Mouse (Mus musculus): ENCODE results near the gene Usp15. TPM values are rescaled to one million over a fixed set of nuclear protein-coding genes. Genes with fewer than 3 reads are reported as not detected.

The Usp15 gene
- total RNA-seq, 2 experiments from 2014 or later: 90.2 to 97.7 TPM

GRCm38 (mm10) chr10:123055205-123056000, 141.4 kb downstream of the Usp15 start:
- no peak for DNase-seq (ENCODE audit: extremely low spot score in 1 of 2, low spot score in 1 of 2)

Small RNA genes within 50 kb of the gene (microRNA-seq; reads per million reads assigned to microRNA genes)
- gene Gm27920: 3.0 to 5.3 reads per million in 2 experiments

Other genes with a start within 250 kb of the Usp15 start
- 100 to 1,000 TPM in 1 of 2 experiments, 10 to 100 TPM in 1; 90.3 to 101 TPM for gene Mon2, start 120.5 kb downstream of the Usp15 start, total RNA-seq (2021)
- gene Fam19a2, start 67.0 kb upstream of the Usp15 start, total RNA-seq (2021): 10 to 100 TPM; 47.4 to 51.3 TPM

Measured in layer of hippocampus, postnatal 25 days (tissue).